Mouse (Mus musculus): Measurements from ENCODE around the gene Hoxa5. TPM values are rescaled to one million over a fixed set of nuclear protein-coding genes. Genes with fewer than 3 reads are reported as not detected.

Hoxa5 gene
- total RNA-seq, 2 experiments from 2014 or later: 0.52 to 1.3 TPM

DNA sequence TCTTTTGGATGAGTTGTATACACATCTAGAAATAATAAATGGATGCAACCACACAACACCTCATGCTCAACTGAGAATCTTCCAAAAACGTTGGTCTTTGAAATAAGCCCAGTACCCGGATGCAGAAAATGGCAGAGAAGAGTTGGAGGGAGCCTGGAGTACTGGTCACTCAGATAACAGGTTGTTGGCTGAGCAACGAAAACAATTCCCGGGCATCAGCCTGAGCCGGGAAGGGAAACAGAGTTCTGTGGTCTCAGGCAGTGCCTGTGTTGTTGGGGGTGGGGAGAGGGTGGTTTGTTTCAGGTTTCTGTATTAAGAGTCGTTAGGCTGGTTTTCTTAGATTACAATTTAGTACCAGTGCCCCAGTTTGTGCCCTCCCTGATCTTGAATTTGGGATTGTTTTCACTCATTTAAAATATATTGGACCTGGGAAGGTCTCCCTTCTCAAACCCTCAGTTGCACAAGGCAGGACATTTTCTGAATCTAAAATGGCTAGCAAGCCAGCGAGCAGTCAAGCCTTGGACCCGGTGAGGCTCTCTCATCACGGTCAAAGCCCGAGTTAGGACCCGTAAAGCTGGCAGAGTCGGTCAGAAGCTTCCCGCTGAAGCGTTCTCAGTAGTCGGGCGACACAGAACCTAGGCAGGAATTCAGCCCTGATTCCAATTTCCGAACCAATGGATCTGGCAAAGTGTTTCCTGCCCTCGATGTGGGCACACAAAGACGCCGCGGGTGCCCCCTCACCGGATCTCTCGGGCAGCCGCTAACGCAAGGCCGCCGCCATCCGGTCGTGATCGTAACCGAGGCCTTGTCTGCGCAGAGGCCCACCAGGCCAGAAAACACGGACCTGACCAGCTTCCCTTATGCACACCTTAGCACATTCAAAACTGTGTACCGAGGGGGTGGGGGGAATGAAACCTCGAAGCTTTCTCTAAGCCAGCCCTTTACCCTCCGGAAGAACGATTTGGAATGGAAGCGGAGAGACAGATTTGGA, 24.4 kb upstream of the Hoxa5 start:
- intact Hi-C loops (cut with DNase I): loop anchor here (10.0 kb wide), 1 partner anchor 844 kb away; no protein-coding TSS in a partner anchor
- no peak for DNase-seq (ENCODE audit: low spot score)

- no peak for DNase-seq (ENCODE audit: low spot score)
- intact Hi-C loops (cut with DNase I): loop anchor here (10.0 kb wide), 1 partner anchor 843 kb away; no protein-coding TSS in a partner anchor
Observed at GRCm38 (mm10) chr6:52227470-52228222, 23.3 kb upstream of the Hoxa5 start.

DNA sequence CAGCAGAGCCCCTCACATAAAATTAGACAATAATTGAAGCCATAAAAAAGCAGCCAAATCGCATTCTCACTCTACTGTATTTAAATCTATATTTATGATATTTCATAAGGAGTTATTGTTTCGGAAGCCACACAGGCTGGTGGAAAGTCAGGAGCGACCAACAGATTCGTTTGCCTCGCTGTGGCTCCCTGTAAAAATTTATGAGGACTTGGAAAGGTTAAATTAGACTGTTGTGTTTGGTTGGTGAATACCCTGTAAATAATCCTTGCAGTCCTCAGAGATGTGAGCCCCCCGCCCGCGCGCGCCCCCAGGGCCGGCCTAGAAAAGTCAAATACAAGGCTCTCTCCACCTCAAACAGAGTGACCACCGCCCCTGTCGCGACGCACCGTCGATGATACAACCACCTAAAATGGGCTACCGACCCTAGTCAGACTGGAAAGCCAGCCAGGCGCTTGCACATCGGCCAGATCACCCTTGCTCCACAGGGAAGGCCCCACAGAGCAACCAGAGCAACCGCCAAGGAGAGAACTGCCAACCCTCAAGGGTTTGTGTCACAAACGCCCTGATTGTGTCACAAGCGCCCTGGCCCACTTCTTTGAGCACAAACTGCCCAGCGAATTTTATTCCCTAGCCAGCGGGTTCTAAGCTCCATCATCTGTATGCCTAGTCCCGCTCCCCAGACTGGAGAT, 22.3 kb upstream of the Hoxa5 start:
- no peak for DNase-seq (ENCODE audit: low spot score)
- intact Hi-C loops (cut with DNase I): loop anchor here (10.0 kb wide), 1 partner anchor 842 kb away; no protein-coding TSS in a partner anchor

DNA sequence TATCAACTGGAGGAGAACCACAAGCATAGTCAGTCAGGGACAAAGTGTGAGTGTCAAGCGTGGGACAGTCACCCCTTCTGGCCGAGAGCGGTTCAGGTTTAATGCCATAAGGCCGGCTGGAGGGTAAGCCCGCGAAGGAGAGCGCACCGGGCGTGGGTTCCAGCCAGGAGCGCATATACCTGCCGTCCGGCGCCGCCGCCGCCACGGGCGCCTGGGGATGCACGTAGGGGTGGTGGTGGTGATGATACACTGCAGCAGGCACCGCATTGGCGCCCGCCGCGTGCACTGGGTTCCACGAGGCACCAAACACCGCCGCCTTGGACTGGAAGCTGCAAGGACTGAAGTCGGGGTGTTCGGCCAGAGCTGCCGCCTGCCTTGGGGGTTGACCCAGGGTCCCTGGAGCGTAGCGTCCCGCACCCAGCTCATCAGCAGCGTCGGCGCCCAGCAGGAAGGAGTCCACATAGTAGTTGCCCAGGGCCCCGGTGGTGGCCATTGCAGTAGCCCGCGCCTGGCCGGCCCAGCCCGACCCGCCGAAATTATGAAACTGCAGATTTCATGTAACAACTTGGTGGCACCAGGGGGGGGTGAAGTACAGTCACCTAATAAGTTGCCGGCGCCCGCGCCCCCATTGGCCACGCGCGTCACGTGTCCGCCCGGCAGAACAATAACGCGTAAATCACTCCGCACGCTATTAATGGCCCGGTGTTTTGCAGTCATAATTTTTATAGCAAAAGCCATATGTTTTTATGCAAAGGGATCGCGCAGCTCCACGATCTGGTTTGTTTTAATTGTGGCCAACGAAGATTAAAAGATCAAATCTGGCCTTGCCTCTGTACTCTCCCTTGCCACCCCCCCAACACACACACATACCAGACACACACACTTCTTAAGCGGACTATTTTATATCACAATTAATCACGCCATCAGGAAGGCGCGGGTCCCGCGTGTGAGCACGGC, 21.5 kb upstream of the Hoxa5 start:
- DNase-seq (ENCODE audit: low spot score): no peak
- intact Hi-C loops (cut with DNase I): loop anchor here (10.0 kb wide), 1 partner anchor 841 kb away; no protein-coding TSS in a partner anchor

DNA sequence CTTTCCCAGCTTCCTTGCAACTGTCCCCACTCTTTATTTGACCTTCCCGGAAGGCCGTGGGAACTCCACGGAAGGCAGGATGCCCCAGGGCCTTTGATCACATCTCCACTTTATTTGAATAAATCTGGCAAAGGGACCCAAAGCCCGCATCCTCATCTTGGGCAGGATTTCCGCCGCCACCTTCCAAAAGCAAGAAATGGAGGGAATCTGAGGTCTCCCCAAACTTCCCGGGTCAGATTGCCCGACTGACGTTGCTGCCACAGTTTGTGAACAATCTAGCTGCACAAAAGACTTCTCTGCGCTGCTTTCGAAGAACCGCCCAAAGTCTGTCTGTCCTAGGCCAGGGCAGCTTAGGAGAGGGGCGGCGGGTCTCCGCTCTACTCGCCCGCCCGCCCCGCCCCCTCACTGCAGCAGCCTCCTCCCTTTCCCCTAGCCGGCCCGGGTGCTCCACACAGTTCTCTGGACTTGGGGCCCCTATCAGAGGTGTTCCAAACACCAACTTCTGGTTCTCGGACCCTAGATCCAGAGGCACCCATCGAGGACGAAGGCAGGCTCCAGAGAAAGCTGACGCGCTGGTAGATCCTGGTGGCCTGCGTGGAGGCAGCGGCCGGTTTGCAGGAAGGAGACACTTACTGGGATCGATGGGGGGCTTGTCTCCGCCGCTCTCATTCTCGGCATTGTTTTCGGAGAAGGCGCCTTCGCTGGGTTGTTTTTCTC, 20.7 kb upstream of the Hoxa5 start:
- intact Hi-C loops (cut with DNase I): loop anchor here (10.0 kb wide), 1 partner anchor 840 kb away; no protein-coding TSS in a partner anchor
- no peak for DNase-seq (ENCODE audit: low spot score)

- DNase-seq (ENCODE audit: low spot score): no peak
- intact Hi-C loops (cut with DNase I): loop anchor here (10.0 kb wide), 1 partner anchor 839 kb away; no protein-coding TSS in a partner anchor
Observed at GRCm38 (mm10) chr6:52223939-52224760, 19.8 kb upstream of the Hoxa5 start.

- intact Hi-C loops (cut with DNase I): loop anchor here (10.0 kb wide), 1 partner anchor 838 kb away; no protein-coding TSS in a partner anchor
- DNase-seq (ENCODE audit: low spot score): no peak
Observed at GRCm38 (mm10) chr6:52222729-52223128, 18.3 kb upstream of the Hoxa5 start.

DNA sequence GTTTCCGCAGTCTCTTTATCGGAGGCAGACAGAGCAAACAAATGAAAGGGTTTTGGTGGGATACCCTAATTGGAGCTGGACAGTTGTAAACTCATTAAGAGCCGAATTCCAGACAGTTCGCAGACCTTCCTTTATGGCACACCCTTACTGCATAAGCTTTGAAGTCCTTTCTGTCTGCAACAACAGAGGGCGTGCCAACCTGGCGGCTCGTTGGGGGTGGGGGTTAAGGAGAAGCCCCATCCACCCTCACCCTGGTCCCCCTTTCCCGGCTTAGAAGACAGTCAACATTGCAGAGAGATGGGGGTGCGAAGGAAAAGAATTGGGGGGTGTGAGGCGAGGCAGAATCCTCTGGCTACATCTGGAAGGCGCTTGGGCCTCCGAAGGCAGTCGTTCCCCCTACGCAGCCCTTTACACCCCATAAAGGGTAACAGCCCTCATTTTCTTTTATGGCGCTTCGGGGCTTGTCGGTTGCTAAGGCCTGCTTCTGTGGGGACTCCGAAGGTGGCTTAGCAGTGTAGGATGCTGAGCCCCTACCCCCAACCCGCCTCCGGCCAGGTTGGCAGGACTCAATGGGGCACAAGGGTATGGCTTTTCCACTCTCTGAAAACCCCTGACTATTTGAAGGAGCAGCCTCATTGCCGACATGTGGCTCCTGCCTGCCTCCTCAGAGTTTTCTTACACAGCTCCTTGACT, 17.8 kb upstream of the Hoxa5 start:
- intact Hi-C loops (cut with DNase I): loop anchor here (1.0 to 10.0 kb wide), 3 partner anchors 351 to 837 kb away; no protein-coding TSS in a partner anchor
- DNase-seq (ENCODE audit: low spot score): no peak

DNA sequence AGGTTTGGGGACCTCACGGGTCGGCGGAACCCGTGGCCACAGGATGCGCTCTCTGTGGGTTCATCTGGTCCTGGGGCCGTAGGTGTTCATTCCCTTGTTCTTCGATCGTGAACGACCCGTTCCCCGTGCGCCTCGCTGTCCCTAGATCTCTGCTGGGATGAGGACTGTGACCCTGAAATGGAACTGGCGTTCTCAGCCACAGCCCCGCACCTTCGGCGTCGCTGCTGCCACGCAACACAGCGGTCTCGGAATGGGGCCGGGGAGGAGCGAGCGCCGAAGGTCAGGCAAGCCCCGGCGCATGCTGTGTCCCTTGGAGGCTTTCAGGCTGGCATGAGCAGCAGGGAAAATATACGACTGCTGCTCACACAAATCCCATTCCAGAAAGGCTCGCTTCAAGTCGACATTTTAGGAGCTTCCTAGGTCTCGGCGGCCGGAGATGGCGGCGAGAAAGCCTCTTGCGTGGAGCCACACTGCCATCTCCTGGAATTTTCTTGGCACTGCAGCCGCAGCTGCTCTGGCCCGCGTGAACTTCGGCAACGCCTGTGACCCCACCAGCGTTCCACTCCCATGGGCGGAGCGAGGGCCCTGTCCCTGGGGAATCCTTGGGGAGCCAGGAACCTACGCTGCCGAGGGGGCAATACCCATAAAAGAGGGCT, 17.1 kb upstream of the Hoxa5 start, which contains the start of gene Hoxa7:
Gene Hoxa7 (minus strand): TSS at position 518 of the 656 bp plus-strand sequence.
- DNase-seq (ENCODE audit: low spot score): peak; percentile 62

GRCm38 (mm10) chr6:52220865-52221310, 16.5 kb upstream of the Hoxa5 start:
- no peak for DNase-seq (ENCODE audit: low spot score)
- intact Hi-C loops (cut with DNase I): loop anchor here (1.0 to 10.0 kb wide), 3 partner anchors 350 to 836 kb away; no protein-coding TSS in a partner anchor

More for the DNA sequence above, 17.1 kb upstream of the Hoxa5 start, which contains the start of gene Hoxa7:
- intact Hi-C loops (cut with DNase I): loop anchor here (1.0 to 10.0 kb wide), 3 partner anchors 351 to 837 kb away; no protein-coding TSS in a partner anchor

DNA sequence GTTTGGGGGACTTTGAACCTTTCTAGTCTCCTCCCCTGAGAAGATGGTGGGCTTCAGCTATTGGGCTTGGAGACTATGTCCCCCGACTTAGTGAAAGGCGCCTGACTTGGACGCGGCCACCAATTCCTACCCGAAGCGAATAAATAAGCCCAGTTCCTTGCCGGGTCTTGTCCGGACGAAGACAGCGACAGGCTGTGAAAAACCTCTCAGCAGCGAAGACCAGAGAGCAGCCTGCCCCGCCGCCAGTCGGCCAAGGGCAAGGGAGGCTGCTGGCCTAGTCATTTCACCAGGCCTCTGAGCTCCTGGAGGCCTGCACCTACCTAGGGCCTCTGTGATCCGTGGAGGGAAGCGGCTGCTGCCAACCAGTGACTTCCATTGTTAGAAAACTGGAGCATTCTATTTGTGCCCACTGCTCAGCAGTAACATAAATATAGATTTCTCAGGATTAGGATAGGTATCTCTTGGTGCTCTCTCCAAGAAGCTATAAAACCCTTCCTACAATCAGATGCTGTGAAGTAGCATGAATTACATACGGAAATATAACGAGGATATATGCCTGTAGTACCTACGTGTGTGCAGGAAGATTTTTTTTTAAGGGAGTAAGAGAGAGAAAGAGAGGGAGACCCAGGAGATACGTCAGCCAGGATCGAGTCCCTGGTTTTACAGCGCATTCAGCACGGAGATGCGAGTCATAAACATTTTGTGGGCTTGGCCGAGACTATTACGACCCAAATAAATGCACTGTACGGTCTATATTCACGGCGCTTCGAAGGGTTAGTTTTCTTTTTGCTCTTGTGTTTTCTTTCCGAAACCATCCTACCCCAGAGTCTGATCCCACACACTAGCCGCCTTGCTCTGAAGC, 15.8 kb upstream of the Hoxa5 start:
- intact Hi-C loops (cut with DNase I): loop anchor here (2.0 to 10.0 kb wide), 2 partner anchors 349 to 835 kb away; no protein-coding TSS in a partner anchor
- no peak for DNase-seq (ENCODE audit: low spot score)

- intact Hi-C loops (cut with DNase I): loop anchor here (5.0 kb wide), 1 partner anchor 1037 kb away; no protein-coding TSS in a partner anchor
- DNase-seq (ENCODE audit: low spot score): no peak
Observed at GRCm38 (mm10) chr6:52219234-52219942, 15.0 kb upstream of the Hoxa5 start.

- DNase-seq (ENCODE audit: low spot score): no peak
- intact Hi-C loops (cut with DNase I): loop anchor here (5.0 kb wide), 1 partner anchor 1036 kb away; no protein-coding TSS in a partner anchor
Observed at GRCm38 (mm10) chr6:52218643-52219215, 14.3 kb upstream of the Hoxa5 start.

All from heart, postnatal 25 days (tissue).